Mouse (Mus musculus): Measurements from ENCODE around the gene Uimc1. TPM values are rescaled to one million over a fixed set of nuclear protein-coding genes. Genes with fewer than 3 reads are reported as not detected.

The Uimc1 gene
- total and polyA plus RNA-seq, 3 experiments: 32.5 to 143 TPM; not detected in 1

DNA sequence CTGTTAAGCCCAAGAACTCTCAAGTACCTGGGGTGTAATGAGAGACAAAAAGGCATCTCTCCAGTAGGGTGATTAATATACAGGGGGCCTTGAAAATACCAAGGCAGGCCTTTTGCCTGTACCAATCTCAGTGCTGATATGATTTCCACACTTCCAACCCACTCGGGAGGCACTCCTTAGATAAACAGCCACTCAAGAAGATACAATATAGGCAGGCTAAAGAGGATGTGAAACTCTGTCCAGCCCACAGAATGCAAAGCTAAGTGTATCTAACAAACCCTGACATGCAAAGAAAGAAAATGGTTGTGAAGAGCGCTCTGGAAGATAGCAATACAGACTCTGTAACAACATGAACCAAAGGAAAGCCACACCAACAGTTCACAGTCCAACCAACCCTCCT is 36.8 kb downstream of the Uimc1 start:
- Histone ChIP-seq H3K36me3 (ENCODE audit: control insufficient read depth in 1 of 2, insufficient read depth in 2 of 2, low read length in 2 of 2) (peaks cover 0 to 10% of the 10 kb centered on the region in 2 experiments; a peak in 2 of 4 replicates), H3K27me3 (ENCODE audit: control insufficient read depth in 1 of 2, insufficient read depth in 2 of 2, low read length in 2 of 2) (no peaks in the 10 kb centered on the region), H3K4me1 (ENCODE audit: control insufficient read depth in 1 of 2, insufficient read depth in 2 of 2, low read length in 2 of 2) (no peaks in the 10 kb centered on the region), H3K4me3 (ENCODE audit: control insufficient read depth in 1 of 2, insufficient read depth in 1 of 2, low read depth in 2 of 2, low read length in 2 of 2) (no peak overlapping the region), H3K27ac (ENCODE audit: control insufficient read depth, low read depth, low read length) (no peak overlapping the region), H3K9me3 (replicated peaks; ENCODE audit: insufficient read depth, low read length) (no peaks in the 10 kb centered on the region), H3K79me2 (ENCODE audit: control insufficient read depth, insufficient read depth, low read length, poor library complexity) (no peaks in the 10 kb centered on the region), H3K9ac (ENCODE audit: control insufficient read depth, low read depth, low read length, poor library complexity, severe bottlenecking) (no peak overlapping the region)
- DNase-seq (ENCODE audit: low read depth, low spot score): no peak
- TF ChIP-seq MAX (IDR thresholded peaks at IDR 0.05; ENCODE audit: low read length) (no peak), ZMIZ1 (IDR thresholded peaks at IDR 0.05; ENCODE audit: low read depth, low read length) (no peak)

GRCm38 (mm10) chr13:55058042-55058441 is 42.1 kb downstream of the Uimc1 start:
- DNase-seq (ENCODE audit: low read depth, low spot score): peak; percentile 56
- H3K4me1 ChIP-seq (ENCODE audit: control insufficient read depth in 1 of 2, insufficient read depth in 2 of 2, low read length in 2 of 2): no peaks in the 10 kb centered on the region
- no peak overlapping the region for H3K27ac ChIP-seq (ENCODE audit: control insufficient read depth, low read depth, low read length)
- no peaks in the 10 kb centered on the region for H3K79me2 ChIP-seq (ENCODE audit: control insufficient read depth, insufficient read depth, low read length, poor library complexity)
- H3K9ac ChIP-seq (ENCODE audit: control insufficient read depth, low read depth, low read length, poor library complexity, severe bottlenecking): no peak overlapping the region
- H3K27me3 ChIP-seq (ENCODE audit: control insufficient read depth in 1 of 2, insufficient read depth in 2 of 2, low read length in 2 of 2): no peaks in the 10 kb centered on the region
- no peaks in the 10 kb centered on the region for H3K9me3 ChIP-seq (replicated peaks; ENCODE audit: insufficient read depth, low read length)
- TF ChIP-seq TAL1 (IDR thresholded peaks at IDR 0.05; ENCODE audit: low read length): no peak
- TF ChIP-seq RAD21 (IDR thresholded peaks at IDR 0.05; ENCODE audit: low read depth, low read length): peak; percentile 24
- no peak for TF ChIP-seq UBTF (IDR thresholded peaks at IDR 0.05; ENCODE audit: borderline replicate concordance, insufficient read depth, low read depth, low read length)
- peak; percentile 58 to 89 (median 62) for TF ChIP-seq CTCF (IDR thresholded peaks at IDR 0.05 in 2 of 3, conservative IDR thresholded peaks at IDR 0.05 in 1 of 3; ENCODE audit: control insufficient read depth in 1 of 3, insufficient read depth in 1 of 3, low read depth in 2 of 3, low read length in 3 of 3, poor library complexity in 1 of 3, severe bottlenecking in 1 of 3)
- no peak for TF ChIP-seq CHD2 (IDR thresholded peaks at IDR 0.05; ENCODE audit: low read length)
- TF ChIP-seq SMC3 (IDR thresholded peaks at IDR 0.05; ENCODE audit: low read depth, low read length): peak; percentile 45
- no peak for TF ChIP-seq MAZ (IDR thresholded peaks at IDR 0.05; ENCODE audit: low read depth, low read length)
- TF ChIP-seq USF1 (IDR thresholded peaks at IDR 0.05; ENCODE audit: low read depth, low read length): no peak
- TF ChIP-seq ZC3H11A (IDR thresholded peaks at IDR 0.05; ENCODE audit: low read depth, low read length): no peak
- TF ChIP-seq POLR2AphosphoS2 (IDR thresholded peaks at IDR 0.05; ENCODE audit: low read length): no peak
- TF ChIP-seq E2F4 (IDR thresholded peaks at IDR 0.05; ENCODE audit: borderline replicate concordance, low read depth, low read length): no peak
- TF ChIP-seq SIN3A (IDR thresholded peaks at IDR 0.05; ENCODE audit: low read length): no peak
- TF ChIP-seq HCFC1 (IDR thresholded peaks at IDR 0.05; ENCODE audit: low read depth, low read length): no peak
- TF ChIP-seq ZNF384 (IDR thresholded peaks at IDR 0.05; ENCODE audit: low read depth, low read length): no peak
- no peak for TF ChIP-seq USF2 (IDR thresholded peaks at IDR 0.05; ENCODE audit: borderline replicate concordance in 1 of 2, insufficient read depth in 1 of 2, low read depth in 1 of 2, low read length in 2 of 2)
- TF ChIP-seq JUND (IDR thresholded peaks at IDR 0.05; ENCODE audit: low read depth, low read length): no peak
- no peak for TF ChIP-seq ZKSCAN1 (IDR thresholded peaks at IDR 0.05; ENCODE audit: low read depth, low read length)
- TF ChIP-seq ZMIZ1 (IDR thresholded peaks at IDR 0.05; ENCODE audit: low read depth, low read length): no peak
- TF ChIP-seq MAFK (IDR thresholded peaks at IDR 0.05; ENCODE audit: borderline replicate concordance, low read depth, low read length): no peak
- peaks cover 0 to 21% of the 10 kb centered on the region in 2 experiments; a peak in 2 of 4 replicates for H3K36me3 ChIP-seq (ENCODE audit: control insufficient read depth in 1 of 2, insufficient read depth in 2 of 2, low read length in 2 of 2)
- no peak overlapping the region for H3K4me3 ChIP-seq (ENCODE audit: control insufficient read depth in 1 of 2, insufficient read depth in 1 of 2, low read depth in 2 of 2, low read length in 2 of 2)
